Mouse (Mus musculus) right cerebral cortex, postnatal 10 days (tissue): ENCODE measurements around the gene Bpifb4.

Experiments used
- DNase-seq, 2 experiments: peaks; one replicate each; pipeline ENCODE4 v3.0.0; 2021; ENCODE audit warnings: low spot score in 2 of 2

Bpifb4 gene

GRCm38 (mm10) chr2:153937843-153938242 is at the start of gene Bpifb4:
Gene Bpifb4, plus strand, starts transcription at chr2:153938212.
- DNase-seq, result no peak

- DNase-seq, result no peak
Measured at GRCm38 (mm10) chr2:153899111-153899510, 38.9 kb upstream of the Bpifb4 start.

DNA sequence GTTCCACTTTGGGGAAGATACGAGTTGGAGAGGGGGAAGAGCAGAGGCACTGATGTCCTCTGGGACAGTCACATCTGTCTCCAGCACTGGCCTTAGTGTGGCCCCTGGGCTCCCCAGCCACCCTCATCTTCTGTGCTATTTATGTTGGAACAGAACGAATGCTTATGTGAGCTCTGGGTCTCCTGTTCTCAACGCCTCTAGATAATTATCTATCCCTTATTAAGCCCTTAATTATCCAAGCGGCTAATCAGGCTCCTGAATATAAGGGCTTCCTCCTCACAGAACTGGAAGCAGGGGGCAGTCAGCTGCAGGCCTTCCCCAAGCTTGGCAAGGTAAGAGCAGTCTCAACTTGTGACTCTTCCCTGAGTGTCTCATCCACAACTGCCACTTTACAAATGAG is 37.9 kb upstream of the Bpifb4 start, which contains the start of gene Bpifb6:
Bpifb6 (plus strand) TSS at position 301 of the 400 bp plus-strand sequence.
- DNase-seq, result no peak

GRCm38 (mm10) chr2:153902726-153903125 is 35.3 kb upstream of the Bpifb4 start:
- no peak for DNase-seq

DNA sequence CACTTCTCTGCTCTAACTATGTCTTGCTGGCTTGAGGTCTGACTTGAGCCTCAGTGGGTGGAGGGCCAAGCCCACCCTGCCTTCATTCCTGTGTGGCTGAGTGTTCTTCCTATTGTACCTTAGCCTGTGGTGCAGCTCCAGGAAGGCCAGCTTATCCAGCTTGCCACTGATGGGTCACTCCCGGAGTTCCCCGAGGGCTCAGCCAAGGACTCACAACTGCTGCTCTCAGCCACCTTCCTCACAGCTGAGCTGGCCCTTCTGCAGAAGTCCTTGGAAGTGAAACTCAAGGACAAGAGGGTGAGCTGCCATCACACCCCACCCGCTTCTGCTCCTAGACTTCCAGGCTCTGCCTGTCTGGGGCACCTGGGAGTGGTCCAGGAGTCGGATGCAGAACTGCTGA is 31.4 kb upstream of the Bpifb4 start:
- no peak for DNase-seq

- peak; percentile 44 to 56 for DNase-seq
Measured at GRCm38 (mm10) chr2:153914151-153914550, 23.9 kb upstream of the Bpifb4 start.

- no peak for DNase-seq
Measured at GRCm38 (mm10) chr2:153917930-153918329, 20.1 kb upstream of the Bpifb4 start, which contains the start of gene Bpifb3. Gene Bpifb3, plus strand, starts transcription at chr2:153918230.

- no peak for DNase-seq
Measured at GRCm38 (mm10) chr2:153921246-153921645, 16.8 kb upstream of the Bpifb4 start.

DNA sequence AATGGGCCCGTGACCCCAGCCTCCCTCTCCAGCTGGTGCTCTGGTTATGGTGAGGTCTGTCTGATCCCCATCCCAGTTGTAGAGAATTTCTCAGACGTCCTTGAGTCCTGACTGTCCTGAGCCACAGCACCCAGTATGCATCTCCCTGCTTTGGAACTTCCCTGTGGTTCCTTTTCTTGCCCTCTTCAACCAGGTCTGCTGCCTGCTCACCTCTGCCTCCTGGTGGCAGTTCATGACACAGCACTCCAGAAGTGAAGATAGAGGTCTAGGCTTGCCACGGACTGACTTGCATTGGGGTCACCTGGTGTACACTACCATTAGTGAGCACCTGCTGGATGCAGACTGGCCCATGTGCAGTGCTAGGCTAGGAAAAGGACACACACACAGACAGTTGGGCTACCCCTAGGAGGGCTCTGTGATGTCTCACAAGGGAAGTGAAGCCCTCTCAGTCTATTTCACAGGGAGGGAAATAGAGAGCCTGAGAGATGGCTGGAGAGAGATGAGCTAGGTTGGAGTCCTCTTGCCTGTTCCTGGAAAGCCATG is 8.1 kb upstream of the Bpifb4 start:
- peak; percentile 38 to 50 for DNase-seq

- peak; percentile 37 to 40 for DNase-seq
Measured at GRCm38 (mm10) chr2:153931125-153931524, 6.9 kb upstream of the Bpifb4 start.

DNA sequence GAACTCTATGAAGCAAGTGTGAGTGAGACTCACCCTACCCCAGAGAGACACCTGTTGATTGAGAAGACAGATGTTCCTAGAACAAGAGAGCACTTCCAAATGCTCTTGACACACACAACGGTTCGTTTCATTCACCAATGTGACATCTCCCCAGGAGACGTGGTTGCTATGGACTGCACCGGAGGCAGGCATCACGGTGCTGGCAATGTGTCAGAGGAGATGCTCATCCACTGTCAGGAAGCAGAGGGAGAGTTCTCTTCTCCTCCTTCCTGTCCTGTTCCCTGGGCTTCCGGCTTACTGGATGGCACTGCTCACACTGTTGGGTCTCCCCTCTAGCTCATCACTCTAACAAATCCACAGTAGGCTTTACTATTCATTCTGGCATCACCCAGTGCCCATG is 4.7 kb upstream of the Bpifb4 start:
- DNase-seq, result peak in 1 of 2 experiments; percentile 33

GRCm38 (mm10) chr2:153935348-153935747 is 2.7 kb upstream of the Bpifb4 start:
- DNase-seq, result no peak

GRCm38 (mm10) chr2:153943537-153943936 is 5.5 kb downstream of the Bpifb4 start:
- DNase-seq, result peak in 1 of 2 experiments; percentile 68

DNA sequence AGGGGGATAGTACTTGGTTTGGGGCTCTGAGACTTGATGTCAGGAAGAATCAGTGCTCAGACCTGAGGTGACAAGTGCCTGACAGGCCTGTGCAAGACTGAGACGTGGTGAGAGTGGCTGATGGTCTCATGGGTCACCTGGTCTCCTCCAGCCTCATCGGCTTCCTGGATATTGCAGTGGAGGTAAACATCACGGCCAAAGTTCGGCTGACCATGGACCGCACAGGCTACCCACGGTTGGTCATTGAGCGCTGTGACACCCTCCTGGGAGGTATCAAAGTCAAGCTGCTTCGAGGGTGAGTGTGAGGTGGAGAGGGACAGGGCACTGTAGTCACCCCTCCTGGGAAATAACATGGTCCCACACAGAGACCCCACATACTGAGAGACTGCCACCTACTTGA is 6.6 kb downstream of the Bpifb4 start:
- DNase-seq, result no peak

GRCm38 (mm10) chr2:153952897-153953296 is 14.9 kb downstream of the Bpifb4 start:
- DNase-seq, result peak; percentile 67 to 75

DNA sequence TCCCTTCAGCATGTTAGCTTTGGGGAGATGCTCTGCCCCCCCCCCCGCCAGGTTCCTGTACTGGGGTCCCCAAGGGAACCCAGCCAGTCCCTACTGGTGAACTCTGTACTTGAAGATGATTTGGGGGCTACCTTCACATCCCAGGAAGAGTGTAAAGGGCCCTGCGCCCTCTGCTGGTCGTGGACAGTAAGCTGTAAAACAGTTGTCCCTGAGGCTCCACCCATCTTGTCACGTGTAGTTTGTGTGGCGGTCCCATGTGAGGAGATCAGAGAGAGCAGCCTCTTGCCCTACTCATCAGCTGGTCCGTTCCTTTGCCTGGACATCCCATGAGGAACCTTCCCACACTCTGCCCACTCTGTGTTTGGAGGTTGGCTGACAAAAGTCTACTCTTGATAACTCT is 15.8 kb downstream of the Bpifb4 start:
- peak in 1 of 2 experiments; percentile 38 for DNase-seq

- DNase-seq, result no peak
Measured at GRCm38 (mm10) chr2:153962821-153963331, 24.9 kb downstream of the Bpifb4 start.

DNA sequence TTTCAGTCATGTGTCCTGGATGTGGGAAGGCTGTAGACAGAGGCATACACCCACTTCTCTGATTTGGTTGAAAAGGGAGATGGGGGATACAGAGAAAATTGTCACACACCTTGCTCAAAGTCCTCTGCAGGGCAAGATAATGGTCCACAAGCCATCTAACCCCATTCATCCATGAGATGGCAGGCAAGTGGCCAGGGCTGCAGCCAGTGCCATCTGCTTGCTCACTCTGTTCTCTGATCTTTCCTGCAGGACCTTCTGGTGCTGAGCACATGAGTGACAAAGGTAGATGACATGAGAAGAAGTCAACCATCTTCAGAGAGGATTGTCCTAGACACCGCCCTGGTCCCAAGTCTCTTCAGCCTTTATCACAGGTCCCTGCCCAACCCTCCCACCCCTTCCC is 25.3 kb downstream of the Bpifb4 start:
- no peak for DNase-seq

- no peak for DNase-seq
Measured at GRCm38 (mm10) chr2:153970221-153970620, 32.2 kb downstream of the Bpifb4 start.

DNA sequence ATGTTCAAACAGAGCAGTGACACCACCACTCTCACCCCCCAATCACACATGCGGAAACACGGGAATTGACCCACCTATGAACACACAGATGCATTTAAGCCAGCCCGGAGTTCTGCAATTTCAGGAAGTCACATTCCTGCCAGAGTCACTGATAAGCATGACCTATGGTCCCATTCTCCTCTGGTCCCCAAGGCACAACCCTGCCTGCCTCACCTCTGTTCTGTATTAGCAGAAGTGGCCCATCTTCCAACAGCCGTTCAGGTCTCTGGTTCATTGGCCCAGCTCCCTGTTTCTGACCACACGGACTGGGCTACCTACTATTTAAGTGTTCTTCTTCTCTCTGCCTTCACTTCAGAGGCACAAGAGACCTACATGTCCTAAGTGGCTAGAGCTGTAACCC is 36.6 kb downstream of the Bpifb4 start, which contains the start of gene Bpifa6:
Bpifa6 (plus strand) TSS at position 364 of the 400 bp plus-strand sequence.
- DNase-seq, result no peak

GRCm38 (mm10) chr2:153995770-153996169 is 57.8 kb downstream of the Bpifb4 start:
- DNase-seq, result peak; percentile 46 to 64

DNA sequence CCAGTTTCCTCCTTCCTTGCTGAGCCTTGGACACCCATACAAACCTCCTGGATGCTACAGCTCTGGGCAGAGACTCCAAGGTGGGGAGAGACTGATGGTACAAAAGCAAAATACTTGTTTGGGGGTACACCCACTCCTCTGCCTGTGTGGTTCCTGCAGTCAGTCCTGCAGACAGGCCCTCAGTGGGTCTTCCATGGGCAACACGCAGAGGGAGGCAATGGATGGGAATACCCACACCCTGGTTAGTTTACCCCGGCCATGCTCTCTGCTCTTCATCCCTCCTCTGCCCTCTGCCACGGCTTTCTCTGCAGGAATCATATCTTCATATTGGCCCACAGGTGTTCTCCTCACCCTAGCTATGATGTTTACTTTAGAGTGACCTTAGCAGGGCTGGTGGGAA is 62.5 kb downstream of the Bpifb4 start:
- DNase-seq, result no peak

- no peak for DNase-seq
Measured at GRCm38 (mm10) chr2:154001056-154001455, 63.0 kb downstream of the Bpifb4 start.

GRCm38 (mm10) chr2:154004456-154004855 is 66.4 kb downstream of the Bpifb4 start:
- no peak for DNase-seq
